ENCODE assay signal across 9 mouse cellular contexts in the genomic region with DNA sequence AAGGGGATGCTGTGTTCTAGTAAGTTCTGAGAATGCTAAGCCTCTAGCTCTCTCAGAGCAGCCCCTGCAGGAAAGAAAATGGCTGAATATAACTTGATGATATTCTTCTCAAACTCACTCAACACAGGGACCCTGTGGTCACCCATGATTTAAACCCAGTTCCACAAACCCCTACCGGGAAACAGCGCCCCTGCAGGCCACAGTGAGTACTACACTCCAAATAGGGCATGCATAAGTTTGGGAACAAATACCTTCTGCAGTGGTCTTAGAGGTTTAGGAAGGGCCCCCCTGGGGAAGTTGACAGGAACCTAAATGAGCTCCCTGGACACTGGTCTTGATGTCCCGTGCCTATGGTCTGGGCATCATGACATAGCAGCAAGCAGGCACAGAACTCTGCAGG. TPM values are rescaled to one million over a fixed set of nuclear protein-coding genes. Genes with fewer than 3 reads are reported as not detected.
DNase-seq lines count a peak whose midpoint lies in the region; TF ChIP-seq lines count a peak whose summit lies in the region.
"Had no signal": no experiment of that assay in that cellular context is flagged by ENCODE, and none has a peak within 500 bp of the region (broad histone marks: within the 10 kb centered on the region; RNA-seq: fewer than 3 reads in every experiment).

No protein-coding gene starts in this region.

- H3K4me1 ChIP-seq in bone marrow macrophage, adult 2 months (ENCODE audit: control insufficient read depth, insufficient read depth, low read length), result no peaks in the 10 kb centered on the region

- H3K4me3 ChIP-seq in bone marrow macrophage, adult 2 months (ENCODE audit: insufficient read depth, low read length), result no peak overlapping the region
- H3K4me3 ChIP-seq: embryonic facial prominence, embryonic 15.5 days; neural tube, embryonic 13.5 days had no signal

- no peak for TF ChIP-seq POLR2A in bone marrow macrophage, adult 2 months (IDR thresholded peaks at IDR 0.05; ENCODE audit: borderline replicate concordance, low read depth, low read length)

- DNase-seq in kidney, postnatal 4 days, result peak; percentile 54
- DNase-seq in kidney, adult 11 months, result no peak
- DNase-seq in ES-CJ7 (ENCODE audit: low read depth, low spot score), result peak; percentile 39
- peak; percentile 48 for DNase-seq in retina, postnatal 1 day
- DNase-seq in Muller cell, postnatal 12 days (ENCODE audit: inconsistent ontology term), result no peak
- no peak for DNase-seq in urinary bladder, adult 2 months (ENCODE audit: low spot score)

- peak; percentile 64 for TF ChIP-seq CTCF in bone marrow macrophage, adult 2 months (IDR thresholded peaks at IDR 0.05; ENCODE audit: low read depth, low read length)

- H3K27ac ChIP-seq in bone marrow macrophage, adult 2 months (ENCODE audit: insufficient read depth, low read depth, low read length), result no peak overlapping the region
- H3K27ac ChIP-seq: embryonic facial prominence, embryonic 15.5 days; neural tube, embryonic 13.5 days had no signal

RNA-seq across cellular contexts. Expression of gene Lgi2, which starts 19.3 kb away (rescaled TPM):
- polyA plus RNA-seq in bone marrow macrophage, adult 2 months (2012; ENCODE audit: insufficient read depth, insufficient read length, missing spikeins), result not detected in 2 replicates
- polyA plus RNA-seq in urinary bladder, adult 2 months (2012; rRNA removed), result 2.0 and 3.3 TPM in 2 replicates

Comparison
In these comparisons a context has a peak if more than half of its experiments do, and no peak if none do; other contexts are left out.
1. DNase-seq: peak in kidney, postnatal 4 days (2 of 2), ES-CJ7 (single experiment) and retina, postnatal 1 day (single experiment); none in kidney, adult 11 months (single experiment), Muller cell, postnatal 12 days (single experiment) and urinary bladder, adult 2 months (single experiment).